Mouse (Mus musculus): ENCODE measurements at regions not wholly inside any gene's neighbourhood (a gene's known extent, or its start where the extent isn't known, plus 50 kb on each side); places are given as distances from the start of the nearest gene placed in this dataset.

DNA sequence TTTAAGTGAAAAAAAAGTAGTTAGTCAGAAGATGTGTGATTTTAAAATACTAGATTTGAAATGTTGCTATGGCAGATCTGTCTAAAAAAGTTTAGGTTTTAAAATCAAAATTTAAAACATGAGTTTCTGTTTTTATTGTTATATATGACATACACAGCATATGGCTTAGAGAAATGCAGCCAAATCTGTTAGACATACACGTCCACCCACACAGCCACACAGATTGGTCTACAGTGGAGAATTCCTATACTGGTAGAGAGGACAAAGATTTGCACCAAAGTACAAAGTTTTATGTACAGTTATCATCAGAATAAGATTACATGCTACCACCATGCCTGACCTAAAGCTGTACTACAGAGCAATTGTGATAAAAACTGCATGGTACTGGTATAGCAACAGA lies 87.1 kb upstream of the Parp8 start:
- Histone ChIP-seq H3K4me2 (ENCODE audit: low read depth) (no peak overlapping the region), H3ac (ENCODE audit: control insufficient read depth, insufficient read length) (no peak overlapping the region), H3K27me3 (ENCODE audit: control insufficient read depth, insufficient read depth, insufficient read length) (no peaks in the 10 kb centered on the region), H3K4me3 (no peak overlapping the region), H3K36me3 (ENCODE audit: control insufficient read depth, insufficient read depth) (no peaks in the 10 kb centered on the region), H3K79me2 (ENCODE audit: control insufficient read depth, insufficient read depth) (no peaks in the 10 kb centered on the region)
- TF ChIP-seq E2F4 (IDR thresholded peaks at IDR 0.05; ENCODE audit: insufficient read depth) (no peak), USF1 (IDR thresholded peaks at IDR 0.05; ENCODE audit: low read depth) (no peak), TCF12 (IDR thresholded peaks at IDR 0.05; ENCODE audit: insufficient read depth, poor library complexity, severe bottlenecking) (no peak), TCF3 (IDR thresholded peaks at IDR 0.05; ENCODE audit: insufficient read length, low read depth) (no peak), MYOD1 (IDR thresholded peaks at IDR 0.05; ENCODE audit: control insufficient read depth in 1 of 3, insufficient read length in 2 of 3, low read depth in 2 of 3) (no peak), CEBPB (IDR thresholded peaks at IDR 0.05; ENCODE audit: insufficient read depth, poor library complexity, severe bottlenecking) (no peak), MYOG (IDR thresholded peaks at IDR 0.05; ENCODE audit: control insufficient read depth in 1 of 3, insufficient read depth in 1 of 3, insufficient read length in 2 of 3, low read depth in 2 of 3) (no peak), POLR2AphosphoS2 (IDR thresholded peaks at IDR 0.05; ENCODE audit: insufficient read length, low read depth) (no peak), POLR2A (IDR thresholded peaks at IDR 0.05; ENCODE audit: insufficient read length, low read depth) (no peak), REST (IDR thresholded peaks at IDR 0.05; ENCODE audit: insufficient read depth, insufficient read length) (no peak), SRF (IDR thresholded peaks at IDR 0.05; ENCODE audit: control insufficient read depth, insufficient read length, low read depth) (no peak), MAX (IDR thresholded peaks at IDR 0.05; ENCODE audit: low read depth) (no peak)

DNA sequence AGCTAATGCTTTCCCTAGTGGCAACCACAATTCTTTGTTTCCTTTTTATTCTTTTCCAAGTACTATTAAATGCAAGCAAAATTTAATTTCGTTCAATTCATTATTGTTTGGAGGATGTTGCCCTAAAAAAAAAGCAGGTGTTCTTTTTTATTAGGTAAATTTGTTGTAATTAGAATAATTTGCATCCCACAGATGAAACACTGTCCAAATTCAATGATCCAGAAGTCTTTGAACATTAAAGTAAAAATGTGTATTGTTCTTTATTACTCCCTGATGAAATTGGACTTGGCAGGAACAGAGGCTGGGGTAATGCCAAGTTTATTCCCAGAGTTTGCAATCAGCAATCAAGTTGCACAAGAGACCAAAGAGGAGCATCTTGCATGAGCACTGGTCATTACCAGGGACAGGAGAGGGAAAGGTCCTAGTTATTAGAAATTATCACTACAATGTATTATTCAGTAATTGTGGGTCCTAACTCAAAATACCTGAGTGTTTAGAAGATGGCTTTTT lies 79.9 kb upstream of the Parp8 start:
- TF ChIP-seq MYOD1 (IDR thresholded peaks at IDR 0.05; ENCODE audit: control insufficient read depth in 1 of 3, insufficient read length in 2 of 3, low read depth in 2 of 3) (no peak), CEBPB (IDR thresholded peaks at IDR 0.05; ENCODE audit: insufficient read depth, poor library complexity, severe bottlenecking) (0 out of 2 replicates have a peak, but pooled peaks have one; percentile 14), MAX (IDR thresholded peaks at IDR 0.05; ENCODE audit: low read depth) (no peak)
- Histone ChIP-seq H3K4me3 (no peak overlapping the region), H3K4me2 (ENCODE audit: low read depth) (no peak overlapping the region), H3ac (ENCODE audit: control insufficient read depth, insufficient read length) (no peak overlapping the region), H3K79me2 (ENCODE audit: control insufficient read depth, insufficient read depth) (no peaks in the 10 kb centered on the region), H3K36me3 (ENCODE audit: control insufficient read depth, insufficient read depth) (no peaks in the 10 kb centered on the region), H3K27me3 (ENCODE audit: control insufficient read depth, insufficient read depth, insufficient read length) (no peaks in the 10 kb centered on the region)

GRCm38 (mm10) chr13:117094773-117095172 lies 69.4 kb upstream of the Parp8 start:
- Histone ChIP-seq H3K79me2 (ENCODE audit: control insufficient read depth, insufficient read depth) (no peaks in the 10 kb centered on the region), H3ac (ENCODE audit: control insufficient read depth, insufficient read length) (no peak overlapping the region), H3K36me3 (ENCODE audit: control insufficient read depth, insufficient read depth) (no peaks in the 10 kb centered on the region), H3K4me3 (no peak overlapping the region), H3K27me3 (ENCODE audit: control insufficient read depth, insufficient read depth, insufficient read length) (no peaks in the 10 kb centered on the region), H3K4me2 (ENCODE audit: low read depth) (no peak overlapping the region)
- TF ChIP-seq USF1 (IDR thresholded peaks at IDR 0.05; ENCODE audit: low read depth), result no peak
- TF ChIP-seq TCF12 (IDR thresholded peaks at IDR 0.05; ENCODE audit: insufficient read depth, poor library complexity, severe bottlenecking), result no peak
- no peak for TF ChIP-seq MYOG (IDR thresholded peaks at IDR 0.05; ENCODE audit: control insufficient read depth in 1 of 3, insufficient read depth in 1 of 3, insufficient read length in 2 of 3, low read depth in 2 of 3)
- TF ChIP-seq E2F4 (IDR thresholded peaks at IDR 0.05; ENCODE audit: insufficient read depth), result no peak
- no peak for TF ChIP-seq SRF (IDR thresholded peaks at IDR 0.05; ENCODE audit: control insufficient read depth, insufficient read length, low read depth)
- TF ChIP-seq MYOD1 (IDR thresholded peaks at IDR 0.05; ENCODE audit: control insufficient read depth in 1 of 3, insufficient read length in 2 of 3, low read depth in 2 of 3), result no peak
- no peak for TF ChIP-seq POLR2AphosphoS2 (IDR thresholded peaks at IDR 0.05; ENCODE audit: insufficient read length, low read depth)
- TF ChIP-seq POLR2A (IDR thresholded peaks at IDR 0.05; ENCODE audit: insufficient read length, low read depth), result no peak
- no peak for TF ChIP-seq REST (IDR thresholded peaks at IDR 0.05; ENCODE audit: insufficient read depth, insufficient read length)
- no peak for TF ChIP-seq CEBPB (IDR thresholded peaks at IDR 0.05; ENCODE audit: insufficient read depth, poor library complexity, severe bottlenecking)
- TF ChIP-seq MAX (IDR thresholded peaks at IDR 0.05; ENCODE audit: low read depth), result no peak
- no peak for TF ChIP-seq TCF3 (IDR thresholded peaks at IDR 0.05; ENCODE audit: insufficient read length, low read depth)

DNA sequence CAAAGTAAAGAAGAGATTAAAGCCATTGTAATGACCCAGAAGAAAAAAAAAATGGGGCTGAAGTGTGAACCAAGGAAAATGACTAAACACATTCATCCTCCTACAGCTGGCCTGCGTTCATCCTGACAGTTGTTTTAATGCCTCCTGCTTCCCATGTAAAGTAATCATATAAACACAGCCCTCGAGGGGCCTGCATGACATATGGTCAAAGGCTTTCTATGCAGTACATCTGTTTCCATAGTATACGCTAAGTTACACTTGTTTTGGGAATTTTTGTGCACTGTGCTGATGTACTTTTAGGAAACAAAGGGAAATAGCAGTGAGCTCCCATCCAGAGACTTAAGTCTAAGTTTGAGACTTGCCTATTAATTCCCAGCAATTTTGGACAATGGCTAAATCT lies 63.3 kb upstream of the Parp8 start:
- no peaks in the 10 kb centered on the region for H3K36me3 ChIP-seq (ENCODE audit: control insufficient read depth, insufficient read depth)
- TF ChIP-seq MYOG (IDR thresholded peaks at IDR 0.05; ENCODE audit: control insufficient read depth in 1 of 3, insufficient read depth in 1 of 3, insufficient read length in 2 of 3, low read depth in 2 of 3) (no peak), USF1 (IDR thresholded peaks at IDR 0.05; ENCODE audit: low read depth) (no peak), POLR2AphosphoS2 (IDR thresholded peaks at IDR 0.05; ENCODE audit: insufficient read length, low read depth) (no peak), REST (IDR thresholded peaks at IDR 0.05; ENCODE audit: insufficient read depth, insufficient read length) (no peak), CEBPB (IDR thresholded peaks at IDR 0.05; ENCODE audit: insufficient read depth, poor library complexity, severe bottlenecking) (no peak), E2F4 (IDR thresholded peaks at IDR 0.05; ENCODE audit: insufficient read depth) (no peak), TCF12 (IDR thresholded peaks at IDR 0.05; ENCODE audit: insufficient read depth, poor library complexity, severe bottlenecking) (no peak), MAX (IDR thresholded peaks at IDR 0.05; ENCODE audit: low read depth) (no peak), MYOD1 (IDR thresholded peaks at IDR 0.05; ENCODE audit: control insufficient read depth in 1 of 3, insufficient read length in 2 of 3, low read depth in 2 of 3) (no peak), TCF3 (IDR thresholded peaks at IDR 0.05; ENCODE audit: insufficient read length, low read depth) (no peak), SRF (IDR thresholded peaks at IDR 0.05; ENCODE audit: control insufficient read depth, insufficient read length, low read depth) (no peak), POLR2A (IDR thresholded peaks at IDR 0.05; ENCODE audit: insufficient read length, low read depth) (no peak)
- no peaks in the 10 kb centered on the region for H3K79me2 ChIP-seq (ENCODE audit: control insufficient read depth, insufficient read depth)

DNA sequence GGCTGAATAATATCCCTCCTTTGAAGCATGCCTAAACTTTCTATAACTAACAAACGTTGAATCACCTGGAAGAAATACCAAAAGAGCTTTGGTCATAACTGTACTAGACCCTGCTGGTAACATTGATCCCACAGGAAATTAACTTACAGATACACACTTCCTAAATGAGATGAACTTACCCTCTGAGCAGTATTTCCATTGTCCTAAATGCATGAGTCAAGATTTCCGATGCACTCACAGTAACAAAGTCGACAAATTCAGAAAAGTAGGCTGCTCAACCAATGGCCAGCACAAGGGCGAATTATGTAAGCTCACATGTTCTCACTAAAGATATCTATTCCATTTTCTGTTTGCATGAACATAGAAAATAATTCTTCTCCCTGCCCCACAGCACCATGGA lies 57.4 kb upstream of the Parp8 start:
- no peak for TF ChIP-seq POLR2AphosphoS2 (IDR thresholded peaks at IDR 0.05; ENCODE audit: insufficient read length, low read depth)
- H3K27me3 ChIP-seq (ENCODE audit: control insufficient read depth, insufficient read depth, insufficient read length), result no peaks in the 10 kb centered on the region
- H3K4me2 ChIP-seq (ENCODE audit: low read depth), result no peak overlapping the region
- no peak overlapping the region for H3K4me3 ChIP-seq
- H3K79me2 ChIP-seq (ENCODE audit: control insufficient read depth, insufficient read depth), result no peaks in the 10 kb centered on the region
- H3ac ChIP-seq (ENCODE audit: control insufficient read depth, insufficient read length), result no peak overlapping the region
- no peaks in the 10 kb centered on the region for H3K36me3 ChIP-seq (ENCODE audit: control insufficient read depth, insufficient read depth)

More for the DNA sequence above, 63.3 kb upstream of the Parp8 start:
- Histone ChIP-seq H3K27me3 (ENCODE audit: control insufficient read depth, insufficient read depth, insufficient read length) (no peaks in the 10 kb centered on the region), H3K4me2 (ENCODE audit: low read depth) (no peak overlapping the region), H3ac (ENCODE audit: control insufficient read depth, insufficient read length) (no peak overlapping the region), H3K4me3 (no peak overlapping the region)
